Mouse (Mus musculus): ENCODE measurements around the gene Hhat.
A peak's percentile ranks its signal among the peaks of the same experiment; 100 is the strongest.

The Hhat gene

GRCm38 (mm10) chr1:192770495-192771331, at the start of gene Hhat:
Gene Hhat, minus strand, starts transcription at chr1:192771223.
- peak; percentile 75 to 82 for DNase-seq

DNA sequence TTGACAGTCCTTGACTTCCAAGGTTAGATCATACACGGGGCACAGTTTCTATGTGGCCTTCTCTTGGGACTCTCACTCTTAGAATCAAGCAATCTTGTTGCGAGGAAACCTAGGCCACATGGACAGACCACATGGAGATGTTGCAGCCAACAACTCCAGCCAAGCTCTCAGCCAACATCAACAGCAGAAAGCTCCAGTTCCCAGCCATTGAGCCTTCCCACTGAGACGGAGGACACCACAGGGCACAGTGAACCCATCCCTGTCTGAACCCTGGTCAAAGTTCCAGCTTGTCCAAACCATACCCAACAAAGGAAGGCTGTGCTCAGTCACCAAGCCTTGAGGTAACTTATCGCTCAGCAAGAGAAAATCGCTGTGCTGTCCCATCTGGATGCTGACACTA, 47.3 kb upstream of the Hhat start:
- DNase-seq = peak in 1 of 2 experiments; percentile 30

GRCm38 (mm10) chr1:192815789-192816188, 44.8 kb upstream of the Hhat start:
- DNase-seq = peak; percentile 57 to 61

GRCm38 (mm10) chr1:192814700-192815099, 43.7 kb upstream of the Hhat start:
- no peak for DNase-seq

GRCm38 (mm10) chr1:192812758-192813157, 41.7 kb upstream of the Hhat start:
- peak; percentile 29 to 58 for DNase-seq

GRCm38 (mm10) chr1:192812290-192812689, 41.3 kb upstream of the Hhat start:
- no peak for DNase-seq

DNA sequence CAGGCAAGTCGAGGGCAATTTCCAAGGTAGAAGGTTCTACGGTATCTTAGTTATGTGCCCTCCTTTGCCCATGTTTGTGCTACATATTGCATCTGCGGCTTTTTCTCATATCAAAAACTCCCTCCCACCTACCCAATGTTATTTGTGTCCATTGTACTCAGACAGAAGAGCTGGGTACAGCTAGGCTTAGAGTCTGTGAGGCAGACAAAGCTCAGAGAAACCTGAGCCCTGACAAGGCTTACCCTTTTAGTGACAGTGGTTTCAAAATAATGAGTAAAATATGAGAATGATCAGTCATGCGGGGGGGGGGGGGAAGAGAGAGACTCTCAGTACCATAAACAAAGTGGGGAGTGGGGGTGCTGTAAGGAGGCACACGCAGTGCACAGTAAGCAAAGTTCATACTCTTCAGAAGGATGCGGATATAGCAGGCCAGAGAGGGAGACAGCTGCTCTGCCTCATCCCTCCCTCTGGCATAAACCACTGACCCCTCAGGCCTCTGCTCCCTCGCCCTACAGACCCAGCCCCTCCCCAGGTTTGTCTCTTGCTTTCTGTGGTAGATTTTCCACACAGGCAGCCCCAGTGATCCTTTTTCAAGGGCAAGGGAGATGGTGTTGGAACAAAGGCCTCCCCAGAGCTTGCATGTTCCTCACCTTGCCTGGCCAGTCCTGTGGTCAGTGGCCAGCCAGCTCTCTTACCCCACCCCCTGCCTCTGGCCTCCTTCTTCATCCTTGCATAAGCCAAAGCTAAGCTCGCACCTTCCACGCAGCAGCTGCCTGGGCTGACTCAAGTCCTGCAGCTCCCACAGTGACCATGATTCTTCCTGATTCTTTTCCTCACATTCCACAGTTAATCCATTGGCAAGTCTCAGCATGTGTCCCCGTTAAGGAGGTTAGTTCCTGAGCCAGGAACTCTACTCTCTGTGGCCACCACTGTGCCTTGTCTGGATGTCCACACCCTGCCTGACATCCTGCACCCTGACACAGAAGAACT, 35.4 kb upstream of the Hhat start:
- peak in 1 of 2 experiments; percentile 49 for DNase-seq

DNA sequence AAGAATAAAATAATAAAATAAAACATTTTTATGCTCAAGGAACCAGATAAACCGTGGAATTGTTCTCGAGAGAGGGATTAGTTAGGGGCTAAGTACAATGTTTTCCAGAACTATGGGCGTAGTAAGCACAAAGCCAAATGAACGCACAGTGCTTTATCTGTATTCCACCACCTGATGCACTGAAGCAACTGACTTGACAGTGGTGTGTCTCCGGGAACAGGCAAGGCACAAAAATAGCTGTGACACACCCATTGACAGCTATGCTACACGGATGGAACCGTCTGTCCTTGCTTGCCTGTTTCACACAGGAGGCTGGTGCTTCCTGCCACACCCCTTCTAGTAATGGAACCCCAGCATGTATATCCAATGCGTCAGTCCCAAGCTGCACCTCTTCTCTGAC, 29.3 kb upstream of the Hhat start:
- no peak for DNase-seq

- no peak for DNase-seq
These were observed 28.4 kb upstream of the Hhat start for GRCm38 (mm10) chr1:192799165-192799991.

DNA sequence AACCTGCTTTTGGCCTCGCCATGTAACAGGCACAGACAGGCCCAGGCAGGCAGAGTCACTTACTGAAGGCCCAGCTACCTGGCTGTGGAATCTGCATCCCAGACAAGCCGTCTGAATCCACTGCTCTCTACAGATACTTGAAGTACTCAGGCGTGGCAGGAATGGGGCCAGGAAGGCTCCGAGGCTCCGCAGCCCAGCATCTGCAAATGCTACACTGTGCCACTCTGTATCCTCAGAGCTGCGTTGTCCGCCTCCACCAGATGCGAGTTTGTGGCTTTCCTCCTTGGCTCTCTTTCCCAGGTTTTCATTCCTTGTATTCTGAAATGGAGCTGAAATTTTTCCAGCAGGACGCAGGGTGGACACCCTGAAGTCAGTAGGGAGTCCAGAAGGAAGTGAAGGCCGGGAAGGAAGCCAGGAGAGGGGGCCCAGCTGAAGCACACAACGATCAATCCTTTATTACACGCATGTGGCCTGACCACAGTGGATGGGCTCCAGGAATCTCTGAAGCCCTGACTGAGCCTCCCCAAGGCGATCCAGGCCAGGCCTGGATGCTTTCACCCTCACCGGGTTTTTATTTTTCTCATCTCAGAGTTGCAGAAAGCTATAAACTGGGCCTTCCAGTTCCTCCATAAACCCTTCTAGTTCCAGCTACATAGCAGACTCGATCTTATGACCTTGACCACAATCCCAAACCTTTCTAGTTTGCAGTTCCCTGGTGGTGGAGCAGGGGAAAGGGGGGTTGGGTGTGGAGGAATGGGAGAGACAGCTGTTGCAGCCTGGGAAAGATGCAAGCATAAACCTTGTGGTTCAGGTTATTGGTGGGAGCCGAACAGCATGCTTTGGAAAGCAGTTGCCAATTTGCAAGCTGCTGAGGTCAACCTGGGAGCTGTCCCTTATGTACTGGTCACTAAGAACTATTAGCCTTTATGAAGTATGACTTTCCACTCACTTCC, 27.5 kb upstream of the Hhat start:
- peak; percentile 46 to 61 for DNase-seq

GRCm38 (mm10) chr1:192797011-192797274, 25.9 kb upstream of the Hhat start:
- DNase-seq = no peak

- DNase-seq = no peak
These were observed 25.4 kb upstream of the Hhat start for GRCm38 (mm10) chr1:192796201-192797010.

DNA sequence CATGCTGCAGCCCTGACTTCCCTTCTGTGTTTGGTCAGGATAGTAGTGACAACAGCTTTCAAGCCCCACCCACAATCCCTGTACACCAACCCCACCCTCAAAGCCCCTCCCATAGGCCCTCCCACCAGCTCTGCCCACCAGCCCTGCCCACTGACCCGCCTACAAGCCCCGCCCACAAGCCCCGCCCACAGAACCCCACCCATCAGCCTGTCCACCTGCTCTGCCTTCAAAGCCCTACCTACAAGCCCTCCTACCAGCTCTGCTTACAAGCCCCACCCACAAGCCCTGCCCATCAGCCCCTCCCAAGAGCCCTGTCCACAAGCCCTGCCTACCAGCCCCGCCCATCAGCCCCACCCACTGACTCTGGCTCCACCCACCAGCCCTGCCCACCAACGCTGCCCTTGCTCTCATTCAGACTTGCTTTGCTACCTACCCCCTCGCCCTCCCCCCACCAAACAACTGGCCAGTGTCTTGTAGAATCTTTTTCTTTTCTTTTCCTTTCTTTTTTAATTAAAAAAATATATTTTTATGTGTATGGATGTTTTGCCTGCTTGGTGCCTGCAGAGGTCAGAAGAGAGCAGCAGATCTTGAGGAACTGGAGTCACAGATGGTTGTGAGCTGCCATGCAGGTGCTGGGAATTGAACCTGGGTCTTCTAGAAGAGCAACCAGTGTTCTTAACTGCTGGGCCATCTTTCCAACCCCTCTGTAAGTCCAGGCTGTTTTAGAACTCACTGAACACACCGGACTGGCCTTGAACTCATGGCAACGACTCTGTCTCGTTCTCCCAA, 24.1 kb upstream of the Hhat start:
- DNase-seq = no peak

- no peak for DNase-seq
These were observed 20.9 kb upstream of the Hhat start for GRCm38 (mm10) chr1:192791897-192792361.

- DNase-seq = peak in 1 of 2 experiments; percentile 53
These were observed 19.4 kb upstream of the Hhat start for GRCm38 (mm10) chr1:192790442-192790841.

- DNase-seq = no peak
These were observed 18.8 kb upstream of the Hhat start for GRCm38 (mm10) chr1:192789828-192790227.

DNA sequence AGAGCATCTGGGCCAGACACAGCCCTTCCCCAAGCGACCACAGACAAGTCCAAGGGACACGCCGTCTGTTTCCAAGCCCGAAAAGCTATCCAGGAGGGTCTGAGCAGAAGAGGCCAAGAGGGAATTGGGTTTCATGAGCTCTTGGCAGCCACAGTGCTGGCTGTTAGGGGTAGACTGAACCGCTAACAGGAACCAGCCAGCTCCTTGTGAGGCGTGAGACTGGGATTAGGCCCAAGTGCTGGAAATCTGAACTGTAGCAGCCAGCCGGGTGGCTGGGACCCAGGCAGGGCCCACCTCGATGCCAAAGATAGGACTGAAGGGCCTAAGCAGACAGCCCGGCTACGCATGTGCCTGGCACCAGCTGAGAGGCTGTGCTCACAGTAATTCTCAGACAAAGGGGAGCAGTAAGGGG, 18.1 kb upstream of the Hhat start:
- peak in 1 of 2 experiments; percentile 36 for DNase-seq

DNA sequence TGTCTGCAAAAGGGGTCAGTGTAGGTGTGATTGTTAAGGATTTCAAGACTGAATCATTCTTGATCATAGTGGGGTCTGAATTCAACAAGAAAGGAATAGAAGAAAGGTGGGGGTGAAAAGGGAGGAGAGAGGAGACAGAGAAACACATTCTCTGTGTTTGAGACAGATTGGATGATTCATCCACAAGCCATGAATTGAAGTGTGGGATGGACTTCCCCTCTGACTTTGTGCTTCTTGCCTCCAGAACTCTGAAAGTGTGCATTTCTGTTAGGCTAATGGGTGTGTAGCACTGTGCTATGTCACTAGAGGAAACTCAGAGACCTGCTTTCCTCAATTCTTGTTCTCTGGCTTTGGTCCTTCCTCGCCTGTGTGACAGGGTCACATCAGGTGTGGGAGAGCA, 15.2 kb upstream of the Hhat start:
- DNase-seq = no peak
